Mouse (Mus musculus) embryo, embryonic 11 days (tissue): Measurements from ENCODE around the gene Ccdc137.
"Not testable (repeated sequence)": the region's sequence is repeated elsewhere in the genome, so short reads cannot be mapped to it uniquely, and the experiment has no call there.

ENCODE experiments used
- DNase-seq: peaks from one replicate; pipeline ENCODE4 v3.0.0-alpha.2; 2015

The Ccdc137 gene

GRCm38 (mm10) chr11:120457772-120458751 lies at the start of gene Ccdc137, which contains the start of gene Oxld1:
Gene Ccdc137, plus strand, starts transcription at chr11:120458115.
Gene Oxld1, minus strand, starts transcription at chr11:120458068.
- peak; percentile 94 for DNase-seq

- not testable (repeated sequence) for DNase-seq
These were observed 44.3 kb upstream of the Ccdc137 start for GRCm38 (mm10) chr11:120413621-120414020.

- no peak for DNase-seq
These were observed 40.1 kb upstream of the Ccdc137 start for GRCm38 (mm10) chr11:120417852-120418251.

- DNase-seq, result no peak
These were observed 39.3 kb upstream of the Ccdc137 start for GRCm38 (mm10) chr11:120418592-120418991.

- DNase-seq, result no peak
These were observed 35.0 kb upstream of the Ccdc137 start for GRCm38 (mm10) chr11:120422651-120423568.

- DNase-seq, result peak; percentile 79
These were observed 34.2 kb upstream of the Ccdc137 start for GRCm38 (mm10) chr11:120423569-120424295.

- DNase-seq, result no peak
These were observed 31.2 kb upstream of the Ccdc137 start for GRCm38 (mm10) chr11:120426727-120427126.

GRCm38 (mm10) chr11:120437152-120437856 lies 20.6 kb upstream of the Ccdc137 start, which contains the start of gene Nploc4:
Gene Nploc4, minus strand, starts transcription at chr11:120437708.
- peak; percentile 95 for DNase-seq

GRCm38 (mm10) chr11:120437857-120438385 lies 20.0 kb upstream of the Ccdc137 start:
- DNase-seq, result no peak

GRCm38 (mm10) chr11:120442344-120442743 lies 15.6 kb upstream of the Ccdc137 start, which contains the start of gene Tspan10:
Gene Tspan10, plus strand, starts transcription at chr11:120442644.
- no peak for DNase-seq

GRCm38 (mm10) chr11:120442765-120443280 lies 15.1 kb upstream of the Ccdc137 start:
- no peak for DNase-seq

GRCm38 (mm10) chr11:120444106-120444505 lies 13.8 kb upstream of the Ccdc137 start:
- DNase-seq, result no peak

GRCm38 (mm10) chr11:120445475-120445874 lies 12.4 kb upstream of the Ccdc137 start:
- no peak for DNase-seq

- no peak for DNase-seq
These were observed 10.7 kb upstream of the Ccdc137 start for GRCm38 (mm10) chr11:120447179-120447578.

GRCm38 (mm10) chr11:120452246-120452645 lies 5.7 kb upstream of the Ccdc137 start:
- no peak for DNase-seq

- DNase-seq, result no peak
These were observed 4.6 kb upstream of the Ccdc137 start, which contains the start of gene Pde6g for GRCm38 (mm10) chr11:120453306-120453705. Gene Pde6g, minus strand, starts transcription at chr11:120453500.

GRCm38 (mm10) chr11:120454965-120455364 lies 3.0 kb upstream of the Ccdc137 start:
- no peak for DNase-seq

GRCm38 (mm10) chr11:120455413-120455812 lies 2.5 kb upstream of the Ccdc137 start:
- no peak for DNase-seq

GRCm38 (mm10) chr11:120457370-120457769 lies 545 bp upstream of the Ccdc137 start:
- no peak for DNase-seq

- DNase-seq, result no peak
These were observed 1.1 kb downstream of the Ccdc137 start for GRCm38 (mm10) chr11:120458847-120459597.
